Comparison of ENCODE assay signal across 20 mouse cellular contexts in the genomic region with DNA sequence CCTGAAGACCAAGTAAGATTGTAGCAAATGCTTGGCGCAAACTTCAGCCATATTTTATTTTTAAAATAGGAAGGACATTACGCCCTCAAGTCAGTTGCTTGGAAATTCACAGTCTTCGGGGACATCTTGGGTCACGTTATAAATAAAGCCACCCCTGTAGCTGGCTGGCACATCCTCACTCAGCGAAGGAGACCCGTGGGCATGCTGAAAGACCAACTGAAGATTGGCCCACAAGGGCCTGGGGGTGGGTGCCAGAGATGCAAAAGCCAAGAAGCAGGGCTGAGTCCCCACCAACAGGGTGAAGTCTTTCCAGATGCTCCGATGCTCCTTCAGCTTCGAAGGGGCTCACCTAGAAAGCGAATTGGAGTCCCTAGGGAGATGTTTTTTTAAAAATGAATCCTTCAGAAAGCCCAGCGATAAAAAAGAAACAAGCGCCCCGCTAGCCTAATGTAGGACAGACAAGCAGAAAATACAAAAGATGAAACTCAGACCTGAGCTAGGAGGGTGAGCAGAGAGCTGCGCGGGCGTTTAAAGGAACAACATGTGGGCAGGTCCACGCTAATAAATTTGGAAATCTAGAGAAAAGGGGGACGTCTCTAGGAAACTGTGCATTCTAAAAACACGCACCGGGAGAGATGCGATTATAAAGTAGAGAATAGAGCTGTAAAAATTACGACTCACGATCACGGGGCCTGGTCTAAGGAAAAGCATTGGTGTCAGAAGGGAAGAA.
DNase-seq lines count a peak whose midpoint lies in the region.
"Had no signal": no experiment of that assay in that cellular context is flagged by ENCODE, and none has a peak within 500 bp of the region (broad histone marks: within the 10 kb centered on the region; RNA-seq: fewer than 3 reads in every experiment).

No protein-coding gene starts in this region.

- intact Hi-C loops in left cerebral cortex, postnatal 10 days (cut with DNase I): no loop called here
- intact Hi-C loops in left cerebral cortex, postnatal 25 days (cut with DNase I): loop anchor here (5.0 to 10.0 kb wide), 2 partner anchors 214 to 556 kb away; no protein-coding TSS in a partner anchor

- peak; percentile 30 to 61 for DNase-seq in left cerebral cortex, adult 18-20 months (ENCODE audit: low spot score in 2 of 2)
- DNase-seq in left cerebral cortex, postnatal 10 days (ENCODE audit: extremely low spot score in 1 of 2, low spot score in 2 of 2): no peak
- DNase-seq in right cerebral cortex, adult 18-20 months: peak; percentile 57
- DNase-seq in right cerebral cortex, postnatal 14 days: no peak
- DNase-seq in left cerebral cortex, postnatal 25 days (ENCODE audit: low spot score in 2 of 2): peak; percentile 24 to 84
- no peak for DNase-seq in lung, postnatal 4 days
- DNase-seq in spleen, postnatal 14 days (ENCODE audit: low spot score in 2 of 2): no peak
- DNase-seq: adrenal gland, postnatal 25 days; cerebellum, adult 18-20 months; cerebellum, postnatal 10 days; gastrocnemius, postnatal 25 days; heart, adult 18-20 months; heart, postnatal 4 days; kidney, adult 8-10 months; layer of hippocampus, postnatal 36 days; lung, embryonic 14.5 days; lung, postnatal 36 days; right cerebral cortex, postnatal 25 days; spleen, adult 18-20 months; thymus, postnatal 4 days had no signal

Comparison
In these comparisons a context has a peak if more than half of its experiments do, and no peak if none do; other contexts are left out.
1. DNase-seq: peak in left cerebral cortex, adult 18-20 months (2 of 2), right cerebral cortex, adult 18-20 months (single experiment) and left cerebral cortex, postnatal 25 days (2 of 2); none in left cerebral cortex, postnatal 10 days (0 of 2), right cerebral cortex, postnatal 14 days (single experiment), lung, postnatal 4 days (0 of 2) and spleen, postnatal 14 days (0 of 2).